Mouse (Mus musculus): ENCODE data around the gene Trak1.

DNA sequence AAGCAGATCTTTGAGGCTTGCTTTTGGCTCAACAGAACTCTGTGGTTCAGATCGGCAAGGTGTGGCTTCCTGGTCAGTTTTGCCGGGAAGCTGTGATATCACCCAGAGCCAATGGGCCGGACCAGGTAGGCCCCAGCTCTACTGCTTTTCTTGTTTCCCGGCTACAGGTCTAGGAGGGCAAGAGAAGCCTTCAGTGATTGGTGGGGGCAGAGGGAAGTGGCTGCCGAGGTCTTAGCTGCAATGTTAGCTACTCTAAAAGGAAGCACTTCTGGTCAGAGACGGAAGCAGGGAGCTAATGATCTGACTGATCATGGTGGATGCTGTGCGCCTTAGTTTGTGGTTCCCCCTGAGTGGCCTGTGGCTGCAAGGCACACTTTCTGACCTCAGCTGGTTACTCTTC lies 122.3 kb downstream of the Trak1 start:
- no peak for TF ChIP-seq CTCF (IDR thresholded peaks at IDR 0.05; ENCODE audit: low read depth)
- no peak for TF ChIP-seq EP300 (IDR thresholded peaks at IDR 0.05; ENCODE audit: low read depth)

Data from liver, embryonic 14.5 days (tissue).